Mouse (Mus musculus): ENCODE measurements around the gene Hist1h3d. TPM values are rescaled to one million over a fixed set of nuclear protein-coding genes. Genes with fewer than 3 reads are reported as not detected.

The Hist1h3d gene
- total RNA-seq (2012; rRNA removed) (164 and 182 TPM in 2 replicates), total RNA-seq (2014; rRNA removed) (10.3 and 13.5 TPM in 2 replicates), polyA plus RNA-seq (2012; ENCODE audit: insufficient read length, low read depth) (0.65 and 0.94 TPM in 2 replicates)

DNA sequence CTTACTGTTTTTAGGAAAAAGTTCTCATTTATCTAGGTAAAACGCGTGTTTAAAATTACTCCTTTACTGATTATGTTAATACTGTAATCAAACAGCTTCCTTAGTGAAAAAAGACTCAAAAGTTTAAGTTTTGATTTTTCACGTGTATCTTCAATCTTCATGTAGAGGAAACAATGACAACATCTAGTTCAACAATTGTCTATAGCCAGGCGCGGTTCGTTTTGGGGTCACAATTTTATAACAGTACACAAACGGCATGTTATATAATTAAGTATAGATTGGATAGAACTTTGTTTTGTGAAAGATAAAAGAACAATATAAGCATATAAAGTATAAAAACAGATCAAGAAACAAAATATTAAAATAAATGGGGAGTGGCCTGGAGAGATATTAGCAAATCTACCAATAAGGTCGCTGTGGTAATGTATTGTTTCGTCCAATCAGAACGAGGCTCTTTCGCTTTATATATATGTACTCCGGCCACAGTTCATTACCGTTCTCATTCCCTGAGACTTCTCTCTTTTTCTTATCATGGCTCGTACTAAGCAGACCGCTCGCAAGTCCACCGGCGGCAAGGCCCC, at the start of gene Hist1h3d:
TSS of gene Hist1h3d (plus strand) at position 493 of the 581 bp plus-strand sequence.
- Histone ChIP-seq H3K9ac (ENCODE audit: insufficient read depth, low read depth) (peak within 1 kb of the TSS; percentile 88), H3K9me3 (replicated peaks; ENCODE audit: low read length) (no peaks in the 10 kb centered on the region), H3K27ac (ENCODE audit: insufficient read depth, low read depth) (peak within 1 kb of the TSS; percentile 87), H3K4me1 (ENCODE audit: control insufficient read depth in 1 of 2, insufficient read depth in 2 of 2) (peaks cover 0 to 15% of the 10 kb centered on the region in 2 experiments; a peak in 2 of 4 replicates), H3K4me3 (replicated peaks in 1 of 3; ENCODE audit: low read depth in 2 of 3, low read length in 2 of 3, poor library complexity in 1 of 3) (peak within 1 kb of the TSS; percentile 19 to 69 (median 46)), H3K27me3 (replicated peaks) (no peaks in the 10 kb centered on the region), H3K4me2 (ENCODE audit: insufficient read depth, low read depth, poor library complexity, severe bottlenecking) (peak within 1 kb of the TSS; percentile 58), H3K36me3 (replicated peaks in 1 of 2; ENCODE audit: control insufficient read depth in 1 of 2, insufficient read depth in 1 of 2, low read length in 1 of 2) (no peaks in the 10 kb centered on the region), H3K79me2 (replicated peaks; ENCODE audit: control insufficient read depth, extremely low read depth, insufficient read depth, poor library complexity, severe bottlenecking) (no peaks in the 10 kb centered on the region)
- DNase-seq (ENCODE audit: extremely low read depth): peak; percentile 92
- in situ Hi-C loops (cut with MboI; ENCODE audit: low pct_ligation_motif_present, low pct_unique_long_range_greater_than_20kb, low sequenced_read_pairs): no loop called here
- TF ChIP-seq USF2 (conservative IDR thresholded peaks at IDR 0.05; ENCODE audit: low read depth, low read length): no peak
- 0 out of 2 replicates have a peak, but pooled peaks have one; percentile 51 for TF ChIP-seq MXI1 (IDR thresholded peaks at IDR 0.05; ENCODE audit: low read depth, low read length)
- TF ChIP-seq GABPA (IDR thresholded peaks at IDR 0.05; ENCODE audit: insufficient replicate concordance, low read depth, low read length): no peak
- no peak; the same call in none of the 2 replicates for TF ChIP-seq SIN3A (IDR thresholded peaks at IDR 0.05; ENCODE audit: low read length)
- no peak for TF ChIP-seq MAZ (IDR thresholded peaks at IDR 0.05; ENCODE audit: low read depth, low read length)
- no peak for TF ChIP-seq KAT2A (IDR thresholded peaks at IDR 0.05; ENCODE audit: insufficient replicate concordance, low read length)
- TF ChIP-seq ZC3H11A (IDR thresholded peaks at IDR 0.05; ENCODE audit: low read depth, low read length): no peak
- TF ChIP-seq ETS1 (conservative IDR thresholded peaks at IDR 0.05; ENCODE audit: low read depth, low read length): no peak
- TF ChIP-seq USF1 (IDR thresholded peaks at IDR 0.05; ENCODE audit: low read depth, low read length): no peak
- TF ChIP-seq TCF12 (IDR thresholded peaks at IDR 0.05; ENCODE audit: low read depth, low read length): peak; percentile 55
- no peak for TF ChIP-seq CHD2 (IDR thresholded peaks at IDR 0.05; ENCODE audit: low read length)
- no peak for TF ChIP-seq NRF1 (IDR thresholded peaks at IDR 0.05; ENCODE audit: low read depth, low read length)
- TF ChIP-seq JUND (conservative IDR thresholded peaks at IDR 0.05; ENCODE audit: low read depth, low read length): peak; percentile 62; the same call in 1 of the 2 replicates
- no peak for TF ChIP-seq CTCF (conservative IDR thresholded peaks at IDR 0.05 in 1 of 2, IDR thresholded peaks at IDR 0.05 in 1 of 2; ENCODE audit: low read depth in 2 of 2, low read length in 2 of 2)
- no peak; the same call in 1 of the 2 replicates for TF ChIP-seq POLR2A (IDR thresholded peaks at IDR 0.05; ENCODE audit: low read depth, low read length)
- TF ChIP-seq ZMIZ1 (IDR thresholded peaks at IDR 0.05; ENCODE audit: low read depth, low read length): peak; percentile 97
- TF ChIP-seq EP300 (IDR thresholded peaks at IDR 0.05; ENCODE audit: low read length): no peak
- TF ChIP-seq ELF1 (IDR thresholded peaks at IDR 0.05; ENCODE audit: low read depth, low read length): no peak
- no peak for TF ChIP-seq PAX5 (IDR thresholded peaks at IDR 0.05; ENCODE audit: low read length)
- no peak for TF ChIP-seq RAD21 (IDR thresholded peaks at IDR 0.05; ENCODE audit: low read depth, low read length)
- peak; percentile 26; the same call in 1 of the 2 replicates for TF ChIP-seq BHLHE40 (IDR thresholded peaks at IDR 0.05; ENCODE audit: low read depth, low read length)
- TF ChIP-seq MYC (IDR thresholded peaks at IDR 0.05; ENCODE audit: low read depth, low read length): peak; percentile 79; the same call in 1 of the 2 replicates
- TF ChIP-seq SMC3 (IDR thresholded peaks at IDR 0.05; ENCODE audit: low read depth, low read length): no peak
- peak; percentile 95 for TF ChIP-seq NELFE (IDR thresholded peaks at IDR 0.05; ENCODE audit: low read depth, low read length)
- no peak; the same call in 1 of the 2 replicates for TF ChIP-seq RCOR1 (conservative IDR thresholded peaks at IDR 0.05; ENCODE audit: low read depth, low read length)
- TF ChIP-seq IRF4 (IDR thresholded peaks at IDR 0.05; ENCODE audit: low read depth, low read length): no peak
- TF ChIP-seq ZNF384 (IDR thresholded peaks at IDR 0.05; ENCODE audit: low read depth, low read length): 0 out of 2 replicates have a peak, but pooled peaks have one; percentile 24
- peak; percentile 5; the same call in 1 of the 2 replicates for TF ChIP-seq POLR2AphosphoS2 (IDR thresholded peaks at IDR 0.05; ENCODE audit: low read depth, low read length)
- no peak for TF ChIP-seq CHD1 (IDR thresholded peaks at IDR 0.05; ENCODE audit: low read depth, low read length)
- TF ChIP-seq MAFK (IDR thresholded peaks at IDR 0.05; ENCODE audit: insufficient replicate concordance, low read length): no peak
- no peak for TF ChIP-seq MAX (IDR thresholded peaks at IDR 0.05; ENCODE audit: low read length)
- TF ChIP-seq UBTF (IDR thresholded peaks at IDR 0.05; ENCODE audit: low read depth, low read length): no peak
- no peak for TF ChIP-seq HCFC1 (IDR thresholded peaks at IDR 0.05; ENCODE audit: low read depth, low read length)
- TF ChIP-seq JUN (IDR thresholded peaks at IDR 0.05; ENCODE audit: insufficient read depth, low read depth, low read length): peak; percentile 15; the same call in 1 of the 2 replicates
- TF ChIP-seq ZKSCAN1 (IDR thresholded peaks at IDR 0.05; ENCODE audit: borderline replicate concordance, low read depth, low read length): no peak
- no peak for TF ChIP-seq E2F4 (IDR thresholded peaks at IDR 0.05; ENCODE audit: insufficient replicate concordance, low read depth, low read length)
- TF ChIP-seq TBP (conservative IDR thresholded peaks at IDR 0.05; ENCODE audit: low read depth, low read length): peak; percentile 99
- TF ChIP-seq MEF2A (IDR thresholded peaks at IDR 0.05; ENCODE audit: borderline replicate concordance, low read depth, low read length): no peak
- dilution Hi-C loops (cut with MboI; ENCODE audit: extremely low pct_ligation_motif_present, extremely low pct_unique_long_range_greater_than_20kb, low sequenced_read_pairs): no loop called here

Measured in CH12.LX (cell line).